Mouse (Mus musculus) urinary bladder, postnatal 0 days (tissue): Measurements from ENCODE around the gene Gm11020. TPM values are rescaled to one million over a fixed set of nuclear protein-coding genes. Genes with fewer than 3 reads are reported as not detected.

Experiments
- polyA plus RNA-seq: library from polyadenylated mRNA; unstranded; fragments of >200 nt; fragmentation: Nextera tagmentation; extraction: Ambion mirVana; gene quantifications from 2 replicates; pipeline ENCODE4 v1.2.1, GENCODE M21; 2015

The Gm11020 gene
- not detected in 2 replicates for polyA plus RNA-seq

GRCm38 (mm10) chr8:104321267-104321666 lies at the start of gene Gm11020:
Gene Gm11020, plus strand, starts transcription at chr8:104321567.

GRCm38 (mm10) chr8:104293081-104293480 lies 28.3 kb upstream of the Gm11020 start, which contains the start of gene Cmtm2a:
Gene Cmtm2a, minus strand, starts transcription at chr8:104293181.

GRCm38 (mm10) chr8:104309441-104310155 lies 11.8 kb upstream of the Gm11020 start, which contains the start of the genes Gm45711 and Cmtm1:
Gene Gm45711, minus strand, starts transcription at chr8:104310081.
Gene Cmtm1, minus strand, starts transcription at chr8:104310145.

GRCm38 (mm10) chr8:104321930-104322329 lies 563 bp downstream of the Gm11020 start, which contains the start of gene Cmtm2b:
Gene Cmtm2b, plus strand, starts transcription at chr8:104322230.

GRCm38 (mm10) chr8:104339229-104339982 lies 18.0 kb downstream of the Gm11020 start, which contains the start of gene Cmtm3:
Gene Cmtm3, plus strand, starts transcription at chr8:104339410.

Other genes starting within 250 kb of the Gm11020 start
- gene Cdh5, start 219.9 kb upstream of the Gm11020 start, polyA plus RNA-seq, result 13.7 and 14.1 TPM in 2 replicates
- 4.9 and 7.0 TPM in 2 replicates for gene Bean1, start 151.1 kb upstream of the Gm11020 start, polyA plus RNA-seq
- gene Tk2, start 73.0 kb upstream of the Gm11020 start, polyA plus RNA-seq, result 13.2 and 14.4 TPM in 2 replicates
- 46.4 and 49.0 TPM in 2 replicates for gene Cklf, start 70.7 kb upstream of the Gm11020 start, polyA plus RNA-seq
- gene Cmtm2a, start 28.4 kb upstream of the Gm11020 start, polyA plus RNA-seq, result not detected in 2 replicates
- not detected in 2 replicates for gene Gm45711, start 11.5 kb upstream of the Gm11020 start, polyA plus RNA-seq
- gene Cmtm1, start 11.4 kb upstream of the Gm11020 start, polyA plus RNA-seq, result not detected in 2 replicates
- gene Cmtm2b, start 663 bp downstream of the Gm11020 start, polyA plus RNA-seq, result not detected in 2 replicates
- 66.2 and 73.0 TPM in 2 replicates for gene Cmtm3, start 17.8 kb downstream of the Gm11020 start, polyA plus RNA-seq
- 2.3 and 2.7 TPM in 2 replicates for gene Cmtm4, start 74.2 kb downstream of the Gm11020 start, polyA plus RNA-seq
- gene Dync1li2, start 121.5 kb downstream of the Gm11020 start, polyA plus RNA-seq, result 40.6 and 51.3 TPM in 2 replicates
- gene Terb1, start 188.3 kb downstream of the Gm11020 start, polyA plus RNA-seq, result 0.29 and 0.30 TPM in 2 replicates
- 59.7 and 69.4 TPM in 2 replicates for gene Nae1, start 213.1 kb downstream of the Gm11020 start, polyA plus RNA-seq
- gene Car7, start 213.1 kb downstream of the Gm11020 start, polyA plus RNA-seq, result 0.58 and 0.97 TPM in 2 replicates